8 mouse cellular contexts compared by ENCODE assay signal in the genomic region with DNA sequence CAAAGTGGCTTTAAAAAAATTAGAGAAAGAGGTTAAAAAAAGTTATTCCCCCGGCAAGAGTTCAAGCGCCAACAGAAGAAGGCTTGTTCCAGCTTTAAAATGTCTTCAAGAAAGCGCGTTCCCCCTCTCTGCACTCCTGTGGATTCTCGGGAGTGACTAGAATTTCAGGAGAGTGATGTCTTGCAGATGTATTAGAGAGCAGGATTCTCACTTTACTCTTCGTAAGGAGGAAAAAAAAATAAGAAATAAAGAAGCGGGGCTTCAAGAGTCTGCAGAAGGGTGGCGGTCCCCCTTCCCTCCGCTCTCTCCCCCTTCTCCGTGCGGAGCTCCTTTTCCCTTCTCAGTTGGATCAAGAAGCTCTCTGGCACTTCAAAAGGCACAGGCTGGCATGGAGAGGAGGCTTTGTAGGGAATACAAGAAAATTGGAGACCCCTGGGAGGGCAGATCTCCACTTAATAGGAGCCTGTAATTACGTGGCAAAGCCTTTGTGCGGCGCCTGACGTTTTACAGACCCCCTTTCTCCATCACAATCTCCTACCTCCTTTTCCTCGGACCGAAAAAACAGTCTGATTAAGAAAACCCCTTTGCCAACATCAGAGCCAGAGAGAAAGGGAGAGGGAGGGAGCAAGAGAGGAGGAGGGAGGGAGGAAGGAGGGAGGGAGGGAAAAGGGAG. TPM values are rescaled to one million over a fixed set of nuclear protein-coding genes. Genes with fewer than 3 reads are reported as not detected.
DNase-seq lines count a peak whose midpoint lies in the region; ATAC-seq lines count a peak whose summit lies in the region.

A gene (minus strand): TSS at position 610 of the 673 bp plus-strand sequence.

- H3K4me3 ChIP-seq in kidney, embryonic 16.5 days (ENCODE audit: low read length), result peak within 1 kb of the TSS; percentile 61
- H3K4me3 ChIP-seq in brown adipose tissue, adult 24 weeks (ENCODE audit: insufficient read depth, low read depth, low read length), result peak within 1 kb of the TSS; percentile 65
- H3K4me3 ChIP-seq in intestine, embryonic 14.5 days (ENCODE audit: low read depth, low read length), result peak within 1 kb of the TSS; percentile 32
- H3K4me3 ChIP-seq in midbrain, embryonic 15.5 days, result peak within 1 kb of the TSS; percentile 40

- no peak for DNase-seq in kidney, adult 8-10 months
- DNase-seq in gastrocnemius, postnatal 4 days (ENCODE audit: low spot score in 2 of 2), result peak in 1 of 2 experiments; percentile 19
- DNase-seq in intestine, embryonic 14.5 days (ENCODE audit: low spot score), result peak; percentile 61
- DNase-seq in ovary, postnatal 10 days (ENCODE audit: low spot score), result no peak
- no peak for DNase-seq in right cerebral cortex, postnatal 25 days

- H3K9ac ChIP-seq in kidney, embryonic 16.5 days (replicated peaks; ENCODE audit: low read length), result peak within 1 kb of the TSS; percentile 74
- peak within 1 kb of the TSS; percentile 31; the same call in 1 of the 2 replicates for H3K9ac ChIP-seq in intestine, embryonic 14.5 days (ENCODE audit: low read length)
- peak within 1 kb of the TSS; percentile 43; the same call in 1 of the 2 replicates for H3K9ac ChIP-seq in midbrain, embryonic 15.5 days

- H3K9me3 ChIP-seq in kidney, embryonic 16.5 days (ENCODE audit: low read length), result no peaks in the 10 kb centered on the region
- no peaks in the 10 kb centered on the region for H3K9me3 ChIP-seq in intestine, embryonic 14.5 days (ENCODE audit: control insufficient read depth, low read length)
- no peaks in the 10 kb centered on the region for H3K9me3 ChIP-seq in midbrain, embryonic 15.5 days

- 1% methylated on average over 17 of the region's 17 CpGs for WGBS in kidney, embryonic 16.5 days
- under 1% methylated on average over 17 of the region's 17 CpGs for WGBS in intestine, embryonic 14.5 days
- whole genome bisulfite sequencing in midbrain, embryonic 15.5 days, result 0% methylated on average over 17 of the region's 17 CpGs

- ATAC-seq in kidney, embryonic 16.5 days (ENCODE audit: low FRiP score, low TSS enrichment), result no peak
- ATAC-seq in intestine, embryonic 14.5 days (replicated peaks; ENCODE audit: low FRiP score, low TSS enrichment, low read depth), result no peak
- peak; percentile 51 for ATAC-seq in midbrain, embryonic 15.5 days (replicated peaks)

- H3K4me1 ChIP-seq in kidney, embryonic 16.5 days (ENCODE audit: insufficient read depth, low read length), result peaks cover 21% of the 10 kb centered on the region
- H3K4me1 ChIP-seq in brown adipose tissue, adult 24 weeks (ENCODE audit: control insufficient read depth, insufficient read depth, insufficient read length, low read length), result no peaks in the 10 kb centered on the region
- H3K4me1 ChIP-seq in intestine, embryonic 14.5 days (replicated peaks; ENCODE audit: control insufficient read depth, insufficient read depth, low read length), result peaks cover 17% of the 10 kb centered on the region
- peaks cover 44% of the 10 kb centered on the region for H3K4me1 ChIP-seq in midbrain, embryonic 15.5 days

- peak within 1 kb of the TSS; percentile 61 for H3K27ac ChIP-seq in kidney, embryonic 16.5 days (ENCODE audit: low read length)
- peak within 1 kb of the TSS; percentile 89 for H3K27ac ChIP-seq in brown adipose tissue, adult 24 weeks (replicated peaks; ENCODE audit: low read depth, low read length)
- H3K27ac ChIP-seq in intestine, embryonic 14.5 days (ENCODE audit: low read depth), result no peak within 1 kb of the TSS
- no peak within 1 kb of the TSS for H3K27ac ChIP-seq in midbrain, embryonic 15.5 days

- H3K36me3 ChIP-seq in kidney, embryonic 16.5 days (ENCODE audit: insufficient read depth, low read length), result no peaks in the 10 kb centered on the region
- no peaks in the 10 kb centered on the region for H3K36me3 ChIP-seq in intestine, embryonic 14.5 days (ENCODE audit: control insufficient read depth, insufficient read depth, low read length)
- no peaks in the 10 kb centered on the region for H3K36me3 ChIP-seq in midbrain, embryonic 15.5 days (replicated peaks)

- peak within 1 kb of the TSS; percentile 89 for H3K4me2 ChIP-seq in kidney, embryonic 16.5 days (replicated peaks; ENCODE audit: low read depth, low read length)
- H3K4me2 ChIP-seq in intestine, embryonic 14.5 days (ENCODE audit: low read length), result peak within 1 kb of the TSS; percentile 63
- H3K4me2 ChIP-seq in midbrain, embryonic 15.5 days, result peak within 1 kb of the TSS; percentile 88

- H3K27me3 ChIP-seq in kidney, embryonic 16.5 days (ENCODE audit: insufficient read depth, low read length), result peaks cover 53% of the 10 kb centered on the region
- H3K27me3 ChIP-seq in intestine, embryonic 14.5 days (replicated peaks; ENCODE audit: control insufficient read depth, insufficient read depth, low read length), result peaks cover 81% of the 10 kb centered on the region
- H3K27me3 ChIP-seq in midbrain, embryonic 15.5 days (replicated peaks), result peaks cover 62% of the 10 kb centered on the region

RNA-seq across cellular contexts. Expression of the gene that starts here (rescaled TPM):
- polyA plus RNA-seq in kidney, embryonic 16.5 days (2015; fragmentation: Nextera tagmentation; extraction: Ambion mirVana), result 6.8 and 7.0 TPM in 2 replicates
- polyA plus RNA-seq in brown adipose tissue, adult 24 weeks (2012; ENCODE audit: insufficient read depth, insufficient read length, missing spikeins), result 10.2 and 10.3 TPM in 2 replicates
- 10 to 100 TPM; 92.7 to 95.0 TPM for total RNA-seq in gastrocnemius, postnatal 4 days (2021)
- polyA plus RNA-seq in intestine, embryonic 14.5 days (2014; fragmentation: Nextera tagmentation; extraction: Ambion mirVana), result 1.2 and 2.2 TPM in 2 replicates
- 3.6 and 4.2 TPM in 2 replicates for polyA plus RNA-seq in midbrain, embryonic 15.5 days (2015; fragmentation: Nextera tagmentation; extraction: Ambion mirVana)

Comparison
In these comparisons a context has a peak if more than half of its experiments do, and no peak if none do; other contexts are left out.
1. H3K27ac ChIP-seq: peak in kidney, embryonic 16.5 days (single experiment) and brown adipose tissue, adult 24 weeks (single experiment); none in intestine, embryonic 14.5 days (single experiment) and midbrain, embryonic 15.5 days (single experiment).
2. Peak in every context shown above with its lines, with median percentiles within 50 percentile points of each other: H3K4me2 ChIP-seq, H3K4me3 ChIP-seq and H3K9ac ChIP-seq.